8 mouse cellular contexts compared by ENCODE assay signal in the genomic region with DNA sequence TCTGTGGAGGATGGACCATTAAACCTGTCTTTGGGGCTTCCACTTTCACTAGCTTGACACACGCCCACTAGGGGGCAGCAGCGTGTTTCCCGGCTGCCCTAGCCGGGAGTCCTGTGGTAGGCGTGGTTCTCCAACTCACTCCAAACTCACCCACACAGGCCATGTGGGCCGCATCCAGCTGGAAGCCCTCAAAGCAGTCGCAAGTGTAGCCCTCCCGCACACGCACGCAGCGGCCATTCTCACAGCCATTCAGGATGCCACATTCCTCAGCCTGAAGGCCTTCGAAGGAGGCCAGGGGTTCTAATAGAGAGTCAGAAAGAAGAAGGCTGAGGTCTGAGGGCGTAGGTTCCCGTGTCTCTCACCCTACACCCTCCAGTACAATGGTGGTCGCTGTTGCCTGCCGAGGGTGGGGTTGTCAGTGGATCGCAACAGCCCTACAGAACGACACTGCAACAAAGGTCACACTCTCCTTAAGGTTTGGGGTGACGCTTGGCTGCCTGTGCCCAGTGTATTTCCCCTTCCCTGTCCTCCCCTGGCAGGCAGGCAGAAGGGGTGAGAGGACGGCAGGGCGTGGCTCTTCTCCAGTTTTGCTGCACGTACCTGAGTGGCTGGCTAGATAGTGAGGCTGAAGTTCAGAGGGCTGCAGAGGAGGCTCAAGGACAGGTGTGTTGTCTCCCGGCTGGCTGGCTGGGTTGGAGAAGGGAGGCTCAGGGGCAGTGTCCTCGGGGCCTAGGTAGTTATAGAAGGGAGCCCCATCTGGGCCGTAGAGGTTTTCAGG. TPM values are rescaled to one million over a fixed set of nuclear protein-coding genes. Genes with fewer than 3 reads are reported as not detected.
DNase-seq lines count a peak whose midpoint lies in the region; ATAC-seq lines count a peak whose summit lies in the region.

No protein-coding gene starts in this region.

- peak overlapping the region; percentile 49 for H3K9ac ChIP-seq in heart, embryonic 14.5 days (ENCODE audit: low read length)
- H3K9ac ChIP-seq in liver, embryonic 11.5 days (ENCODE audit: low read depth, low read length): no peak overlapping the region

- H3K4me2 ChIP-seq in heart, embryonic 14.5 days (ENCODE audit: low read length): peak overlapping the region; percentile 26; the same call in 1 of the 2 replicates
- H3K4me2 ChIP-seq in liver, embryonic 11.5 days: peak overlapping the region; percentile 40

- ATAC-seq in CD4-positive, CD25-positive, alpha-beta regulatory T cell, adult 4 months: peak; percentile 81
- peak; percentile 73 for ATAC-seq in heart, embryonic 14.5 days (ENCODE audit: insufficient number of reproducible peaks, insufficient read depth, low FRiP score, low read depth)
- ATAC-seq in liver, embryonic 11.5 days (replicated peaks; ENCODE audit: low FRiP score): peak; percentile 78

- peaks cover 60% of the 10 kb centered on the region for H3K27me3 ChIP-seq in heart, embryonic 14.5 days (ENCODE audit: control insufficient read depth, insufficient read depth, low read length)
- 0 out of 2 replicates have a peak, but pooled peaks cover 2% of the 10 kb centered on the region for H3K27me3 ChIP-seq in liver, embryonic 11.5 days (replicated peaks; ENCODE audit: control insufficient read depth, insufficient read depth, low read length)
- H3K27me3 ChIP-seq in splenic B cell, adult 2 months (ENCODE audit: control insufficient read depth, insufficient read depth, low read length, poor library complexity, severe bottlenecking): no peaks in the 10 kb centered on the region

- H3K4me1 ChIP-seq in brown adipose tissue, adult 24 weeks (ENCODE audit: control insufficient read depth, insufficient read depth, insufficient read length, low read length): peaks cover 15% of the 10 kb centered on the region
- H3K4me1 ChIP-seq in heart, embryonic 14.5 days (ENCODE audit: control insufficient read depth in 2 of 2, insufficient read depth in 2 of 2, low read length in 2 of 2): peaks cover 3 to 4% of the 10 kb centered on the region in 2 experiments; a peak in 2 of 4 replicates
- peaks cover 6% of the 10 kb centered on the region for H3K4me1 ChIP-seq in liver, embryonic 11.5 days (replicated peaks; ENCODE audit: control insufficient read depth, insufficient read depth, low read length)

- WGBS in heart, embryonic 14.5 days: 28% methylated on average over 25 of the region's 25 CpGs
- WGBS in liver, embryonic 11.5 days: 31% methylated on average over 25 of the region's 25 CpGs

- no peak overlapping the region; the same call in 1 of the 2 replicates for H3K4me3 ChIP-seq in brown adipose tissue, adult 24 weeks (ENCODE audit: insufficient read depth, low read depth, low read length)
- no peak overlapping the region for H3K4me3 ChIP-seq in heart, embryonic 14.5 days (ENCODE audit: control insufficient read depth in 1 of 2, insufficient read depth in 1 of 2, low read depth in 1 of 2, low read length in 2 of 2)
- H3K4me3 ChIP-seq in liver, embryonic 11.5 days (ENCODE audit: low read depth, low read length): no peak overlapping the region

- no peaks in the 10 kb centered on the region for H3K9me3 ChIP-seq in heart, embryonic 14.5 days (ENCODE audit: control insufficient read depth, low read length)
- no peaks in the 10 kb centered on the region for H3K9me3 ChIP-seq in liver, embryonic 11.5 days (ENCODE audit: control insufficient read depth, low read length)

- no peaks in the 10 kb centered on the region for H3K36me3 ChIP-seq in heart, embryonic 14.5 days (ENCODE audit: control insufficient read depth, insufficient read depth, low read length)
- no peaks in the 10 kb centered on the region for H3K36me3 ChIP-seq in liver, embryonic 11.5 days (ENCODE audit: control insufficient read depth, insufficient read depth, low read length)
- no peaks in the 10 kb centered on the region for H3K36me3 ChIP-seq in splenic B cell, adult 2 months (ENCODE audit: control insufficient read depth, insufficient read depth, low read length, poor library complexity, severe bottlenecking)

- H3K27ac ChIP-seq in brown adipose tissue, adult 24 weeks (replicated peaks; ENCODE audit: low read depth, low read length): peak overlapping the region; percentile 59
- no peak overlapping the region for H3K27ac ChIP-seq in heart, embryonic 14.5 days (replicated peaks in 1 of 2; ENCODE audit: control insufficient read depth in 1 of 2, insufficient read depth in 1 of 2, low read depth in 2 of 2, low read length in 2 of 2)
- no peak overlapping the region for H3K27ac ChIP-seq in liver, embryonic 11.5 days (ENCODE audit: low read depth, low read length)

- DNase-seq in fibroblast of lung, adult 2 months (ENCODE audit: low read depth): peak; percentile 74
- peak; percentile 94 for DNase-seq in kidney, postnatal 10 days
- peak; percentile 82 for DNase-seq in liver, embryonic 11.5 days (ENCODE audit: low spot score)
- peak; percentile 88 for DNase-seq in naive thymus-derived CD4-positive, alpha-beta T cell, adult 2 months (ENCODE audit: low read depth)
- DNase-seq in splenic B cell, adult 2 months (ENCODE audit: low read depth, low spot score): peak; percentile 85

RNA-seq across cellular contexts. Expression of gene Isca2, which starts 11.7 kb away (rescaled TPM):
- 100 to 1,000 TPM; 107 to 156 TPM for polyA plus RNA-seq in CD4-positive, CD25-positive, alpha-beta regulatory T cell, adult 4 months (2017; shearing (Covaris generic))
- polyA plus RNA-seq in brown adipose tissue, adult 24 weeks (2012; ENCODE audit: insufficient read depth, insufficient read length, missing spikeins): 302 and 313 TPM in 2 replicates
- 164 and 167 TPM in 2 replicates for polyA plus RNA-seq in heart, embryonic 14.5 days (2014; fragmentation: Nextera tagmentation; extraction: Ambion mirVana)
- polyA plus RNA-seq in liver, embryonic 11.5 days (2014; fragmentation: Nextera tagmentation; extraction: Ambion mirVana): 139 TPM in 2 replicates

RNA-seq across cellular contexts. Expression of gene Npc2, which starts 11.8 kb away (rescaled TPM):
- polyA plus RNA-seq in CD4-positive, CD25-positive, alpha-beta regulatory T cell, adult 4 months (2017; shearing (Covaris generic)): 100 to 1,000 TPM; 184 to 230 TPM
- 210 and 264 TPM in 2 replicates for polyA plus RNA-seq in brown adipose tissue, adult 24 weeks (2012; ENCODE audit: insufficient read depth, insufficient read length, missing spikeins)
- polyA plus RNA-seq in heart, embryonic 14.5 days (2014; fragmentation: Nextera tagmentation; extraction: Ambion mirVana): 50.8 and 56.6 TPM in 2 replicates
- 40.3 and 41.7 TPM in 2 replicates for polyA plus RNA-seq in liver, embryonic 11.5 days (2014; fragmentation: Nextera tagmentation; extraction: Ambion mirVana)
